Mouse (Mus musculus): Measurements from ENCODE around the gene Gm30191. TPM values are rescaled to one million over a fixed set of nuclear protein-coding genes. Genes with fewer than 3 reads are reported as not detected.
A peak's percentile ranks its signal among the peaks of the same experiment; 100 is the strongest.

The Gm30191 gene
- polyA plus RNA-seq (2012; rRNA removed), result not detected in 2 replicates
- polyA plus RNA-seq (2014; fragmentation: Nextera tagmentation; extraction: Ambion mirVana), result not detected in 2 replicates

GRCm38 (mm10) chr4:134246719-134247258 lies at the start of gene Gm30191:
TSS of gene Gm30191 (plus strand) at chr4:134246935.
- ATAC-seq (ENCODE audit: insufficient read depth) (no peak), DNase-seq (ENCODE audit: low read depth in 3 of 3, low spot score in 3 of 3) (no peak)
- no peaks in the 10 kb centered on the region for H3K36me3 ChIP-seq (replicated peaks; ENCODE audit: control insufficient read depth, insufficient read depth, low read depth)
- H3K4me1 ChIP-seq (replicated peaks; ENCODE audit: control insufficient read depth in 2 of 2, insufficient read depth in 2 of 2, low read length in 1 of 2), result peaks cover 2 to 3% of the 10 kb centered on the region in 2 experiments; a peak in 2 of 4 replicates
- no peaks in the 10 kb centered on the region for H3K9me3 ChIP-seq (ENCODE audit: control insufficient read depth, low read length)
- no peak for TF ChIP-seq EP300 (IDR thresholded peaks at IDR 0.05; ENCODE audit: low read depth)
- no peak for TF ChIP-seq CTCF (IDR thresholded peaks at IDR 0.05; ENCODE audit: low read depth)
- 65% methylated on average over 7 of the region's 7 CpGs for WGBS (ENCODE audit: insufficient replicate concordance)
- peak within 1 kb of the TSS; percentile 93 for H3K4me2 ChIP-seq (ENCODE audit: low read depth)
- no peak within 1 kb of the TSS for H3K27ac ChIP-seq
- H3K4me3 ChIP-seq (ENCODE audit: insufficient read depth in 1 of 2, low read depth in 2 of 2, low read length in 2 of 2), result peak within 1 kb of the TSS in 1 of 2 experiments; percentile 84; a peak in 2 of 4 replicates
- peaks cover 43% of the 10 kb centered on the region for H3K27me3 ChIP-seq (ENCODE audit: control insufficient read depth, insufficient read depth, low read length)
- no peak within 1 kb of the TSS for H3K9ac ChIP-seq (replicated peaks)

- DNase-seq (ENCODE audit: low read depth in 3 of 3, low spot score in 3 of 3) (no peak), ATAC-seq (ENCODE audit: insufficient read depth) (no peak)
- no peaks in the 10 kb centered on the region for H3K9me3 ChIP-seq (ENCODE audit: control insufficient read depth, low read length)
- H3K9ac ChIP-seq (replicated peaks), result no peak overlapping the region
- no peaks in the 10 kb centered on the region for H3K36me3 ChIP-seq (replicated peaks; ENCODE audit: control insufficient read depth, insufficient read depth, low read depth)
- H3K27ac ChIP-seq, result no peak overlapping the region
- TF ChIP-seq CTCF (IDR thresholded peaks at IDR 0.05; ENCODE audit: low read depth) (no peak), EP300 (IDR thresholded peaks at IDR 0.05; ENCODE audit: low read depth) (no peak)
- H3K27me3 ChIP-seq (ENCODE audit: control insufficient read depth, insufficient read depth, low read length), result no peaks in the 10 kb centered on the region
- no peaks in the 10 kb centered on the region for H3K4me1 ChIP-seq (replicated peaks; ENCODE audit: control insufficient read depth in 2 of 2, insufficient read depth in 2 of 2, low read length in 1 of 2)
- WGBS (ENCODE audit: insufficient replicate concordance), result 62% methylated on average over 2 of the region's 2 CpGs
- H3K4me2 ChIP-seq (ENCODE audit: low read depth), result no peak overlapping the region
- H3K4me3 ChIP-seq (ENCODE audit: insufficient read depth in 1 of 2, low read depth in 2 of 2, low read length in 2 of 2), result no peak overlapping the region
These were observed 47.4 kb upstream of the Gm30191 start for GRCm38 (mm10) chr4:134199371-134199770.

GRCm38 (mm10) chr4:134202904-134203303 lies 43.8 kb upstream of the Gm30191 start, which contains the start of gene Gm7534:
TSS of gene Gm7534 (minus strand) at chr4:134203004.
- no peak within 1 kb of the TSS for H3K9ac ChIP-seq (replicated peaks)
- no peaks in the 10 kb centered on the region for H3K27me3 ChIP-seq (ENCODE audit: control insufficient read depth, insufficient read depth, low read length)
- no peak within 1 kb of the TSS for H3K4me3 ChIP-seq (ENCODE audit: insufficient read depth in 1 of 2, low read depth in 2 of 2, low read length in 2 of 2)
- H3K4me2 ChIP-seq (ENCODE audit: low read depth), result no peak within 1 kb of the TSS
- H3K4me1 ChIP-seq (replicated peaks; ENCODE audit: control insufficient read depth in 2 of 2, insufficient read depth in 2 of 2, low read length in 1 of 2), result no peaks in the 10 kb centered on the region; a peak in 1 of 4 replicates
- H3K27ac ChIP-seq, result no peak within 1 kb of the TSS
- TF ChIP-seq EP300 (IDR thresholded peaks at IDR 0.05; ENCODE audit: low read depth), result no peak
- no peak for TF ChIP-seq CTCF (IDR thresholded peaks at IDR 0.05; ENCODE audit: low read depth)
- DNase-seq (ENCODE audit: low read depth in 3 of 3, low spot score in 3 of 3) (no peak), ATAC-seq (ENCODE audit: insufficient read depth) (no peak)
- H3K9me3 ChIP-seq (ENCODE audit: control insufficient read depth, low read length), result no peaks in the 10 kb centered on the region
- 69% methylated on average over 4 of the region's 4 CpGs for WGBS (ENCODE audit: insufficient replicate concordance)
- no peaks in the 10 kb centered on the region for H3K36me3 ChIP-seq (replicated peaks; ENCODE audit: control insufficient read depth, insufficient read depth, low read depth)

- H3K9ac ChIP-seq (replicated peaks), result no peak overlapping the region
- no peaks in the 10 kb centered on the region for H3K36me3 ChIP-seq (replicated peaks; ENCODE audit: control insufficient read depth, insufficient read depth, low read depth)
- no peak overlapping the region for H3K4me3 ChIP-seq (ENCODE audit: insufficient read depth in 1 of 2, low read depth in 2 of 2, low read length in 2 of 2)
- no peak for TF ChIP-seq EP300 (IDR thresholded peaks at IDR 0.05; ENCODE audit: low read depth)
- no peak for TF ChIP-seq CTCF (IDR thresholded peaks at IDR 0.05; ENCODE audit: low read depth)
- H3K9me3 ChIP-seq (ENCODE audit: control insufficient read depth, low read length), result no peaks in the 10 kb centered on the region
- no peaks in the 10 kb centered on the region for H3K27me3 ChIP-seq (ENCODE audit: control insufficient read depth, insufficient read depth, low read length)
- DNase-seq (ENCODE audit: low read depth in 3 of 3, low spot score in 3 of 3) (no peak), ATAC-seq (ENCODE audit: insufficient read depth) (no peak)
- no peaks in the 10 kb centered on the region; a peak in 1 of 4 replicates for H3K4me1 ChIP-seq (replicated peaks; ENCODE audit: control insufficient read depth in 2 of 2, insufficient read depth in 2 of 2, low read length in 1 of 2)
- 39% methylated on average over 17 of the region's 17 CpGs for WGBS (ENCODE audit: insufficient replicate concordance)
- no peak overlapping the region for H3K27ac ChIP-seq
- H3K4me2 ChIP-seq (ENCODE audit: low read depth), result no peak overlapping the region
These were observed 43.3 kb upstream of the Gm30191 start for GRCm38 (mm10) chr4:134203340-134203896.

- no peak for ATAC-seq (ENCODE audit: insufficient read depth)
These were observed 40.2 kb upstream of the Gm30191 start for GRCm38 (mm10) chr4:134206488-134207053.

More at GRCm38 (mm10) chr4:134206488-134207053, 40.2 kb upstream of the Gm30191 start:
- no peak for DNase-seq (ENCODE audit: low read depth in 3 of 3, low spot score in 3 of 3)
- Histone ChIP-seq H3K4me2 (ENCODE audit: low read depth) (no peak overlapping the region), H3K4me1 (replicated peaks; ENCODE audit: control insufficient read depth in 2 of 2, insufficient read depth in 2 of 2, low read length in 1 of 2) (no peaks in the 10 kb centered on the region; a peak in 1 of 4 replicates), H3K27ac (no peak overlapping the region), H3K9me3 (ENCODE audit: control insufficient read depth, low read length) (no peaks in the 10 kb centered on the region), H3K27me3 (ENCODE audit: control insufficient read depth, insufficient read depth, low read length) (no peaks in the 10 kb centered on the region), H3K4me3 (ENCODE audit: insufficient read depth in 1 of 2, low read depth in 2 of 2, low read length in 2 of 2) (no peak overlapping the region), H3K36me3 (replicated peaks; ENCODE audit: control insufficient read depth, insufficient read depth, low read depth) (no peaks in the 10 kb centered on the region), H3K9ac (replicated peaks) (no peak overlapping the region)
- 45% methylated on average over 6 of the region's 6 CpGs for WGBS (ENCODE audit: insufficient replicate concordance)
- no peak for TF ChIP-seq EP300 (IDR thresholded peaks at IDR 0.05; ENCODE audit: low read depth)
- no peak for TF ChIP-seq CTCF (IDR thresholded peaks at IDR 0.05; ENCODE audit: low read depth)

Measured in liver, embryonic 14.5 days (tissue).